Mouse (Mus musculus) lung, postnatal 0 days (tissue): ENCODE data around the gene Spryd3.

Source experiments
- CTCF ChIP-seq: IDR thresholded peaks from 2 replicates; pipeline ENCODE4 v1.5.1; 2016; ENCODE audit warnings: antibody characterized with exemption, mild to moderate bottlenecking
- EP300 ChIP-seq: IDR thresholded peaks from 2 replicates; pipeline ENCODE4 v1.6.1; 2016; ENCODE audit warnings: antibody characterized with exemption, mild to moderate bottlenecking, control low read depth

- no peak for TF ChIP-seq CTCF
- no peak for TF ChIP-seq EP300
Observed at GRCm38 (mm10) chr15:102074876-102075585, 61.0 kb downstream of the Spryd3 start.
